Mouse (Mus musculus): Measurements from ENCODE around the gene Kcne2. TPM values are rescaled to one million over a fixed set of nuclear protein-coding genes. Genes with fewer than 3 reads are reported as not detected.
A peak's percentile ranks its signal among the peaks of the same experiment; 100 is the strongest.

The Kcne2 gene
- total RNA-seq, 4 experiments from 2014 or later, result not detected

DNA sequence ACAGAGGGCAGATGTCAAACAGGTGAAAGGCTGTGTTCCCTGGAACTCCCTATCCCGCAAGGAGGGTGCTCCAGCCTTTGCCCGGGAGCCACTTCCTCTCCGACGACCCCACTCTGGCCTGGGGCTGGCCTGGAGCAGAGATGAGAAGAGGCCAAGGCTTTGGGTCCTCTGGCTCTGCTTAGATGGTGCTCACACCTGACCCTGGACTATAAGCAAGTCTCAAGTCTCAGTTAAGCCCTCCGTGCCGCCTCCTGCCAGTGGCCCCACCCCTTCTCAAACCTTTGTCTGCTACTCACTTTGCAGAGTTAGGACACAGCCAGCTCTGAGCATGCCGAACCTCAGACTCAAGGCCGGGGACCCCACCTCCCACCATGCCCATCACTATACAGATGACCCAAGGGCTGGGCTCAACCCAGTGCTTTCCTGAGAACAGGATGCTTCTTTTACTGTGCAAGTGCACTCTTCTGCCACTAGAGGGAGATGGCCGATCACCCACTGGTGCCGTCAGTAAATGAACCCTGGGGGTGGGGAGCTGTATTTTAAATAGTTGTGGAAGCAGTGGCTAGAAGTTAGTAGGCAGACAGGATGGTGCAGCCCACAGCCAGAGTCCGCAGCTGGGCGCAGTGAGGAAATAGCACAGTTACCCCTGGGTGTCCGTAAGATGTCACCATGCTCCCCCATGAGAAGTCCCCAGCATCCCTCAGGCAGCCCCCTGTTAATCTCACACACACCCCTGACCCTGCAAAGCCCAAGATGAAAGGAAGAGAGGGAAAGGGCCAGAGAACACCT is 22.0 kb downstream of the Kcne2 start:
- DNase-seq, result no peak

DNA sequence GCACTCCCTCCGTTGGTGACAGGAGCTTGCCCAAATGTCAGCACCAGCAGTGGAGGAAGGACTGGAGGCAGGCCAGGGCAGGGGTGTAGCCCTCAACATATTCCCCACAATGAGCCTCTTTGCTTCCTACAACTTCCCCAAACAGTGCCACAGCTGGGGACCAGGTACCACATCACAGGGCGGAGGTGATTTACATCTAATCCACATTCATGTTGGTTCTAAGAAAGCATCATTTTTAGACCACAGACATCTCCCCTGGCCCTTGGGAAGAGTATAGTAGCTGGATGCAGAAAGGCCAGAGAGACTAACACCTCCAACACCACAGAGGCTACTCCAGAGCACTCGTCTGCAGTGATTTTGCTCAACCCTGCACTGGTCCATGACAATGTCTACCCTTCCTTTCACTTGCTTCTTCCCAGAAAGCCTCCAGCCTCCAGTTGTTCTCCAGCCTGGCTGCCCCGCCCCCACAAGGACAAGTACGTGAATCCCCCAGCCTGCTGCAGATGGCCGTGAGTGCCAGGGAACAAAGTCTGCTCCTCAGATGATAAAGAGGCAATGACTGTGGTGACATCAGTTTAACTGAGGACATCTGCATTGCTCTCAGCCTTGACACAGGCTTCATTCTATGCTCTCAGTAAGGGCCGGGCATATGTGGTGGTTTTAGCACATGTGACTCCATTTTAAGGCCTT is 24.0 kb downstream of the Kcne2 start:
- peak; percentile 46 for DNase-seq

DNA sequence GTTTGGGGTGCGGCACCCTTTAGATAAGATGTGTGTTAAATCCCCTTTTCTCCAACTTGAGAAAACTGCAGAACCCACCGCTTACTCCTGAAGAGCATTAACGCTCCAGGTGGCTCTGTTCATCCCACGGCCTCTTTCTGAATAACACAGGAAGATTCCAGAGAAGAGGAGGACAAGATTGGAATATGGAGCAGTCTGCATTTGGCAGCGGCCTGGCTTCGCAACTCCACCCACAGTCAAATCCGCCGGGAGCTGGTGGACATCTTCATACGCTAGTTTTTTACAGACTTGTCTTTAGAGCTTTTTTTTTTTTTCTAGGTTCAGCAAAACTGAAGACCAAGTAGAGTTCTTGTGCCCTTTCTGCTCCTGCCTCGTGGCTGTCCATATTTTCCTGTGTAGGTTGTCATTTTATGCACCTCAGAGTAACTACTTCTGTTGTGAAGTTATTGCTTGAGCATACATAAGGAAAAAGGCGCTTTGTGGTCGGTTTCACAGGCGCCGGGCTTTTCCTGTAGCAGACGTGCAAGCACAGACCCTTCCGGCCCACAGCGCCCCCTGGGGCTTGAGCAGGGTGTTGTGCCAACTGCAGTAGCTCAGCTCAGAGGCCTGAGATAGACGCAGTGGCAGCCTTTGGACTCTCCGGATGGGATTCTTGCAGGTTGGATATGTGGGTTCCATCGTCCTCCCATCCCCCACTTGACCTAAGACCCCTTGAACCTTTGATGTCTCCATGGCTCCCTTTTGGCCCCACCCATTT is 27.3 kb downstream of the Kcne2 start:
- DNase-seq, result no peak

DNA sequence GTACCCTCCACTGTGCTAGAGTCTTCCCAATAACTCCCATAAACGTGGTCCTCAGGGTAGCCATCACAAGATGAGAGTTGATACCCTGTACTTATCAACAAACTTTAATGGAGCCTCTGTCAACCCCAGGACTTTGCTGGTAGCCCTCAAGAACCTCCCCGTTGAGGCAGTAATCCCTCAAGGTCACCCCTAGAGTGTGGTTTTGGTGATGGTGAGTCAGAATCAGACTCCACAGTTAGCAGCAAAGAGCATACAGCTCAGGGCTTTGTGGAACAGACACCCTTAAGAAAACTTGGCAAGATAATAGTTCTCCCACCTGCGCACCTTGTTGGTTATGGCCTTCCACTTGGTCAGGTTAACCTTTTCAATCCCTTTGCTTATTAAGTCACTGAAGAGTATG is 28.2 kb downstream of the Kcne2 start:
- DNase-seq, result no peak

DNA sequence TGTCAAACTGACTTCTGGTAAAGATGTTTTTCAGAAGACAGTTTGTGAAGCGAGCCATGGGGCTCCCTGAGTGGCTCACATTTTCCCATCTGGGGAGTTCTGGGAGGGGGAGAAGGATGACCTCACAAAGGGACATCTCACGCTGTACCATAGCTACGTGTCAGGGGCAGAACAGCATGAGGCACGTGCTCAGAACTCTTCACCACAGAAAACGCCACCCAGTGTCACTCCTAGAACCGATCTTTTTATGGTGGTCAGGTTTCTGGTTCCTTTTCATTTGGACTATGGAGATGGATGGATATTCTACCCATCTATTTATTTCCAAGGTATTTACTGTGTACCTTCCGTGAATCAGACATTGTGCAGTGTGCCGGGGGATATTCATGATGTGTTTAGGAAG is 29.2 kb downstream of the Kcne2 start, which contains the start of gene Fam243:
Fam243 (minus strand) TSS at position 101 of the 400 bp plus-strand sequence.
- no peak for DNase-seq

DNA sequence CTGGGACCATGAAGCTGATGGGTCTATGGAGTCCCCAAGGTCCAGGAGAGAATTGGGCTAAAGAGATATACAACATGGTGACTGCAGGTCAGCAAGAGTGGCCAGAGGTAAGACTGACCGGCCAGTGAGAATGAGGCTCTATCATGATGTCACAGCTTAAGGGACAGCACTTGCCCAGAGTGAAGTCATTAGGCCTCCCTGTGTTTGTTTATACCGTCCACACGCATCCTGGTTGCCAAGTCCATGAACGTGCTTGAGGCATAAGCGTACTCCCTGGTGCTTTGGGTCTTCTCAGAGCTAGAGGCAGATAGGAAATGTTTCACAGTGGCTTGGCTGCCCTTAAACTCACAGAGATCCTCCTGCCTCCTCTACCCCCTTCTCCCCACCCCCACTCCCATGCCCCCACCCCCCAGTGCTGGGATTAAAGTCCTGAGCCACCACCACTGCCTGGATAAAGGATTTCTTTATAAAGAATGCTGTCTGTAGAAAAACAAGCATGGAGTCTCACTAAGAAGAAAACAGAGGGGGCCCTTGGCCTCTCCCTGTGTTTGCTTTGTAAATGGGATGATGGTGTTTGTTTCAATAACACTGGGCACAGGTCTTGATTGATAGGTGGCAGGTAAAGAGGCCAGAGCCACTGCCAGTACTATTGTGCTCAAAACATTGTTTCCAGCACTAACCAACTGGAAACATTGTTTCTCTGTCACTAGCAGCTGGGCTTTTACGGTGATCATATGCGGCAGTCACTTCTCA is 32.3 kb downstream of the Kcne2 start:
- no peak for DNase-seq

DNA sequence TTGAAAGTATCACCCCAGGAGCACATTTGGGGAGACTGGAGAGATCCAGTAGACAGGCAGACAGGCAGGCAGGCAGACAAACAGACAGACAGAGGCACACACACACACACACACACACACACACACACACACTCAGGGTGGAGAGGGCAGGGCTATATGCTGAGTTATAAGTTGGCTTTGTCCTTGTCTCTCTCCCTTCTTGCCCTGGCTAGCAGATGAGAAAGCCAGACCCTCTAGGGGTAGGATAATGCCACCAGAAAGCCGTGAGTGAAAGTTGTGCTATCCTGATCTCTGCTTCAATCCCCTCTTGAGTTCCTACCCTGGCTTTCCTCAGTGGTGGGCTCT is 32.8 kb downstream of the Kcne2 start:
- no peak for DNase-seq

DNA sequence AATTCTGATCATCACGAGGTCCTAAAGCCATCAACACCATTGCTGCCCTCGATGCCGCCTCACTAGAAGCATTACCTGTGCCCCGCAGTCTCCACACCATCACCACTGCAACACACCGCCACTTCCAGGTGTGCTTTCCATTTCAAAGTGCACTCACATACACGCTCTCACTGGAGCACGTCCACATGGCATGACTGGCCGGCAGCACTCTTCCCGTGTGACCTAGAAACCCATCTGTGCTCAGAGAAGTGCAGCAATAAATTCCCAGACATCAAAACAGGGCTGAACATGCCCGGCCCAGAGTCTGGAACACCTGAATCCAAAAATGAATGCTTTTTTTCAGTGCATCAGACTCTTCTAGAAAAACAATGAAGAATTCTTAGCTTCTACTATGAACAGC is 35.7 kb downstream of the Kcne2 start:
- DNase-seq, result no peak

DNA sequence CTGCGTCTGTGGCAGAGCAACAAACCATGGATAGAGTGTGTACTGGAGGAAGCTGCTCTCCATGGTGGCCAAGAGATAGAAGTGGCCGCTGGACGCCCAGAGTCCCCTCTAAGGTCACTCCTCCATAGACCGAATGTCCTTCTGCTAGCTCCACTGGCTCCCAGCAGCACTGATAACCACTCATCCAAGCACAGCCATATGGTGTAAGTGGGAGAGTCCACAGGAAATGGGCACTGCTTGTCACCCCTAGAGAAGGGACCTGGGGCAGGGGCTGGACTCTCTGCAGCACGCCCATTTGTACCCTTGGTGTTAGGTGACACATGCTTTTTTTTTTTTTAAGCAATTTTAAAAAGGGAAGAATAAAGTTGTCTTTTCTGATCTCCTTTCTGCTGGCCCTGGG is 38.8 kb downstream of the Kcne2 start:
- no peak for DNase-seq

DNA sequence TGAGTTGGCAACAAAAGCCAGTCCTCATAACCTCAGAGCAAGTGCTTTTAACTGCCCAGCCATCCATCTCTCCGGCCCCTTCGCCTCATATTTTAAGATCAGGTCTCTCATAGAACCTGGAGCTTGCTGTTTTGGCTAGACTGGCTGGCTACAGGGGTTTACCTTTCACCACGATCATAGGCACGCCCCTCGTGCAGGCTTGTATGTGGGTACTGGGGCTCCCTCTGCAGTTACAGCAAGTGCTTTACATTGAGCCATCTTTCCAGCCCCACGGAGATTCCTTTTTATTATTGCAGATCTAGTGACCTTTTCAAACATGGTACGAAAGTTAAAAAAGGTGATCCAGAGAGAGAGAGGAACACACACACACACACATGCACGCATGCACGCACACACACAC is 42.4 kb downstream of the Kcne2 start:
- no peak for DNase-seq

DNA sequence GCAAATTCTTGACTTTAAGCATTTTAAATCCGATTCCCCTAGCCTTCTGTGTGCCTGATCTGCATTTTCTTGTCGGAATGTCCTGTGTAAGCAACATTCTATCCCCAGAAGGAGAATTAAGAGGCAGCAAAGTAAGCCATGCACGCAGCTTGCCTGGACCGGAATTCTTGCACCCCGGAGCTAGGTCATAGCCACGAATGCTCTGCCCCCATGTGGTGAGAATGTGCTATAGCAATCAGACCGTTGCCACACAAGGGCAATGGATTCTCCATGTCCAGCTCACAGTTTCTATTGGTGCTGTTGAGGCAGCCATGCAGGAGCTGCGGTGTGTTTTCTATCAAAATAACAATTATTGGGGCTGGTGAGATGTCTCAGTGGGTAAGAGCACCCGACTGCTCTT is 44.1 kb downstream of the Kcne2 start:
- DNase-seq, result no peak

DNA sequence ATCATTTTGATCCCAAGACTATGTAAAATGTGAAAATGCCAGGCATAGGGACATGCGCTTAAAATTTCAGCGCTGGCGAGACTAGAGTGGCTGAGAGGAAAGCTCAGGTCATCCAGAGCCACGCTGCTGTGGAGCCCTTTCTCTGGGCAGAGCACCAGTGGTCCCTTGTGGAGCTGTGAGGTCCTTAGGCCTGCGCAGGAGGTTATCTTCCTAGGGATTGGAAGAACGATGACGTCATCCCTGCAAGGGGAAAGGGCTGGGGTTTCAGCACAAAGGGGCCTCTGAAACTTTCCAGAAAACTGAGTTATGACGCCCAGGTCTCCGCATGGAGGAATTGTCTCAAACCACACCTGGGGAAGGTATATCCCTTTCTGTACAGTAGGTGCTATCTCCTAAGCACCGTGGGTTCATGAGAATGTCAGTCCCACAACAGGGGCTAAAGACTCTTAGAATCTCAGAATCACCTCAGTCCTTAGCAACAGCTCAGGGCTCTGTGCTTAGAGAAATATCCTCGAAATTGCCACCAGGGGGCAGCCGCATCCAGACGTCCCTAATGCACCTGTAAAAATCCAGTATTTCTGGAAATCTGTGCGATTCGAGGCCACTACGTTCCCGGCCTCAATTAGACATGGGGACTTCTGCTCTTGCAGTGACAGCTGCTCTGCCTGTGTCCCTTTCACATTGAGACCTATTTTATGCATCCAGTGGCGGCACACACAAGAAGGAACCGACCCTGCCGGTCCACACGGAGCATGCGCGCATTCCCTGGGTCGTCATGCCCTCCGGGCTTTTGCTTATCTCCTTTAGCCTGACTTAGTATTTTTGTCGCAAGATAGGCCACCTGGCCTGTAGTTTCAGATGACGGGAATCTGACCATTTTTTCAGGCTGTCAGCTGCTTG is 48.7 kb downstream of the Kcne2 start:
- DNase-seq, result no peak

DNA sequence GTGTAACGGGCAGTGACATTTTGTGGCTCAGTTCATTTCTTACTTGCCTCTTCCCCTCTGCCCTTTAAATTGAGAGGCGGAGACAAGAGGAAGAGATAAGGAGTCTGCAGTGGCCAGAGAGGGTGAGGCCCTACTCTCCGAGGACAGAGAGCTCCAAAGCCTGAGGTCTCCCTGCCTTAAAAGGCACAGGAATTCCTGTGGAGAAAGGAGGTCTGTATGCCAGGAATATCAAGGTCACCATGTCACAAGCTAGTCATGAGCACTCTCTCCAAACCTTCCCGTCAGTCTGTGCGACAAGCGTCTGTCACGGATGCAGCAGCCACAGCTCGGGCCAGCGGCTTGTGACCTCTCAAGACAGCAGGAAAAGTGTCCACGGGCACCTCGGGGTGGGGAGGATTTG is 53.0 kb downstream of the Kcne2 start:
- DNase-seq, result peak; percentile 45

DNA sequence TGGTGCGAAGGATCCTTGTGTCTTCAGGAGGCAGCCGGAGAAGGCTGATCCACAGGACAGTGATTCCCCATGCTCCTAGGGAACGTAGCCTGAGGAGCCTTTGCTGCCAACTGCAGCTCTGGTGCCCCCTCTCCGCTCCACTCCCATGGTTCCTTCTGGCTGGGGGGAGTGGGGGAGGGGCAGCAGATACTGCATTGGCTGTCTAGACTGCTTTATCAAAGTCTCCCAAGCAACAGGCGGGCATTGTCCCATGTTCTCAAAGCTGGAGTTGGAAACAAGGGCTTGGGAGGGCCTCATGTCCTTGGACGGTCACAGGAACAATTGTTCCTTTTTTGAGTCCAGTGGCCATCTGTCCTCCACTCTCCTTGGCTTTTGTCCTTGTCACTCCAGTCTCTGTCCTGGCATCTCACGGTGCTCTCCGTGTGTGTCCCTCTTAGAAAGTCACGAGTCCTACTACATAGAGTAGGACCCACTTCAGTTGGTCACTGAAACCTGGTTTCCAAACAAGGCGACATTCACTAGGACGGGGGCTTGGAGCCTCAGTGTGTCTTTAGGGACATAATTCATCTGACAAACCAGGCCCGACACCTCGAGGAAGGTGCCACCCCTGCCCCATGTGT is 54.2 kb downstream of the Kcne2 start:
- DNase-seq, result no peak

Other genes with a start within 250 kb of the Kcne2 start
- 100 to 1,000 TPM in 1 of 4 experiments, 10 to 100 TPM in 3; 80.9 to 100 (median 87.2) TPM for gene Mrps6, start 234.1 kb upstream of the Kcne2 start, total RNA-seq (2022)
- not detected for gene Gm49711, start 234.1 kb upstream of the Kcne2 start, total RNA-seq (2022)
- 10 to 100 TPM; 28.5 to 51.7 (median 35.6) TPM for gene Slc5a3, start 234.1 kb upstream of the Kcne2 start, total RNA-seq (2022)
- gene Smim11, start 8.9 kb downstream of the Kcne2 start, total RNA-seq (2022), result 10 to 100 TPM; 52.1 to 83.0 (median 64.7) TPM
- under 1 TPM in 1 of 4 experiments, not detected in 3; 0.13 TPM for gene Fam243, start 29.1 kb downstream of the Kcne2 start, total RNA-seq (2022)
- not detected for gene Kcne1, start 67.1 kb downstream of the Kcne2 start, total RNA-seq (2022)
- gene Rcan1, start 178.5 kb downstream of the Kcne2 start, total RNA-seq (2022), result 10 to 100 TPM; 16.0 to 23.4 (median 19.0) TPM
- gene Clic6, start 193.3 kb downstream of the Kcne2 start, total RNA-seq (2022), result under 1 TPM; 0.17 to 0.55 (median 0.32) TPM

Data from adrenal gland, adult 8-10 months (tissue).